Mouse (Mus musculus) MEL-GATA-1-ER (cell line): ENCODE measurements around the gene Hacd1.

Experiments
- DNase-seq: peaks from one replicate; pipeline ENCODE4 v3.0.0-alpha.2; 2012; ENCODE audit warnings: low read depth; ENCODE audit errors: extremely low read depth

Hacd1 gene

GRCm38 (mm10) chr2:14019228-14019627 lies 36.7 kb downstream of the Hacd1 start:
- DNase-seq: no peak

GRCm38 (mm10) chr2:14005121-14005520 lies 50.8 kb downstream of the Hacd1 start:
- no peak for DNase-seq

- no peak for DNase-seq
Observed at GRCm38 (mm10) chr2:13960136-13960535, 95.8 kb downstream of the Hacd1 start.

GRCm38 (mm10) chr2:13956463-13956862 lies 99.5 kb downstream of the Hacd1 start:
- DNase-seq: no peak

GRCm38 (mm10) chr2:13938118-13938517 lies 117.8 kb downstream of the Hacd1 start:
- no peak for DNase-seq

- DNase-seq: no peak
Observed at GRCm38 (mm10) chr2:13935343-13935742, 120.6 kb downstream of the Hacd1 start.

- DNase-seq: no peak
Observed at GRCm38 (mm10) chr2:13932253-13932652, 123.7 kb downstream of the Hacd1 start.

GRCm38 (mm10) chr2:13930724-13931123 lies 125.2 kb downstream of the Hacd1 start:
- no peak for DNase-seq

- no peak for DNase-seq
Observed at GRCm38 (mm10) chr2:13888568-13888967, 167.4 kb downstream of the Hacd1 start.

- no peak for DNase-seq
Observed at GRCm38 (mm10) chr2:13857461-13857860, 198.5 kb downstream of the Hacd1 start.

GRCm38 (mm10) chr2:13855510-13855909 lies 200.4 kb downstream of the Hacd1 start:
- DNase-seq: peak; percentile 11

GRCm38 (mm10) chr2:13836310-13836709 lies 219.6 kb downstream of the Hacd1 start:
- no peak for DNase-seq

GRCm38 (mm10) chr2:13834989-13835388 lies 220.9 kb downstream of the Hacd1 start:
- DNase-seq: no peak

- no peak for DNase-seq
Observed at GRCm38 (mm10) chr2:13816645-13817044, 239.3 kb downstream of the Hacd1 start.

- DNase-seq: no peak
Observed at GRCm38 (mm10) chr2:13808593-13808992, 247.3 kb downstream of the Hacd1 start.

- no peak for DNase-seq
Observed at GRCm38 (mm10) chr2:13808008-13808407, 247.9 kb downstream of the Hacd1 start.

- DNase-seq: peak; percentile 3
Observed at GRCm38 (mm10) chr2:13806120-13806519, 249.8 kb downstream of the Hacd1 start.

GRCm38 (mm10) chr2:13800639-13801038 lies 255.3 kb downstream of the Hacd1 start:
- DNase-seq: no peak
